Mouse (Mus musculus) neural tube, embryonic 14.5 days (tissue): ENCODE results near the gene Fbp1. TPM values are rescaled to one million over a fixed set of nuclear protein-coding genes. Genes with fewer than 3 reads are reported as not detected.
"Not testable (repeated sequence)": the region's sequence is repeated elsewhere in the genome, so short reads cannot be mapped to it uniquely, and the experiment has no call there.

Experiments used
- ATAC-seq: fragments of 200-750 bp; cut with Nextera tagmentation; 2 replicates; pipeline ENCODE4 v1.8.0; 2017; ENCODE audit warnings: low read depth, mild to moderate bottlenecking, moderate TSS enrichment, moderate library complexity
- H3K27ac ChIP-seq: fragments of 300-500 bp; sonication (generic); 2 replicates; pipeline ENCODE4 v1.5.1; 2014; ENCODE audit warnings: low read depth, mild to moderate bottlenecking, control low read depth, low read length, moderate library complexity, mixed read lengths
- H3K27me3 ChIP-seq: fragments of 300-500 bp; sonication (generic); 2 replicates; pipeline ENCODE4 v1.6.1; 2014; ENCODE audit warnings: low read length; ENCODE audit not compliant: control insufficient read depth, insufficient read depth
- H3K36me3 ChIP-seq: fragments of 300-500 bp; sonication (generic); 2 replicates; pipeline ENCODE4 v1.6.1; 2014; ENCODE audit warnings: low read length, mixed read lengths; ENCODE audit not compliant: control insufficient read depth, insufficient read depth
- H3K4me1 ChIP-seq: fragments of 300-500 bp; sonication (generic); 2 replicates; pipeline ENCODE4 v1.6.1; 2014; ENCODE audit warnings: low read length; ENCODE audit not compliant: control insufficient read depth, insufficient read depth
- H3K4me2 ChIP-seq: fragments of 300-500 bp; sonication (generic); 2 replicates; pipeline ENCODE4 v1.6.1; 2014; ENCODE audit warnings: mild to moderate bottlenecking, low read depth, low read length, control low read depth
- H3K4me3 ChIP-seq: fragments of 300-500 bp; sonication (generic); 2 replicates; pipeline ENCODE4 v1.5.1; 2014; ENCODE audit warnings: low read depth, low read length, control low read depth, mixed read lengths
- H3K9ac ChIP-seq: fragments of 300-500 bp; sonication (generic); replicated peaks from 2 replicates; pipeline ENCODE4 v1.6.1; 2014; ENCODE audit warnings: low read depth, mild to moderate bottlenecking, control low read depth, low read length, mixed read lengths
- H3K9me3 ChIP-seq: fragments of 300-500 bp; sonication (generic); 2 replicates; pipeline ENCODE4 v1.6.1; 2016; ENCODE audit warnings: low read length; ENCODE audit not compliant: control insufficient read depth
- WGBS: fragments of 180-500 bp; shearing (Covaris S2); extraction: QIAGEN DNeasy Blood & Tissue Kit; methylation state at CpG from one replicate; pipeline ENCODE4 v1.1.7; 2014; 5-methylcytosine and 5-hydroxymethylcytosine counted together
- polyA plus RNA-seq: library from polyadenylated mRNA; unstranded; fragments of >200 nt; fragmentation: Nextera tagmentation; extraction: Ambion mirVana; gene quantifications from 2 replicates; pipeline ENCODE4 v1.2.1, GENCODE M21; 2014

Gene Fbp1
- polyA plus RNA-seq, 1 experiment from 2014 or later, result 0.27 TPM

DNA sequence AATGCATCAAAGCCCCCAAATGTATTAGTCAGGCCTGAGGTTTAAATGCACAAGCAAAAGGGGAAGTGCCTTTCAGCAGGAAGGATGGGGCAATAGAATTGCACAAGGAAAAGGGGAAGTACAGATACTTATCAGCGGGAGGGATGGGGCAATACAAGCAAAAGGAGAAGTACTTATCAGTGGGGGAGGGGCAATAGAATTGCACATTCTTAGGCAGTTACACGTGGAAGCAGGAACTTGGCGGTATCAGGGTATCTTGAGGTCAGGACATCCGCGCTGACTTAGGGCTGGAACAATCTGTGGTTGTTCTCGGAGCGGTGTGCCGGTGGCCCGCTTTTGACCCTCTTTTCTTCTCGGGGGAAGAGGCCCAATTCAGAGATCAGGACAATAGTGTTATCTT, 28.8 kb downstream of the Fbp1 start:
- not testable (repeated sequence) for H3K27ac ChIP-seq, ATAC-seq, H3K9me3 ChIP-seq, H3K4me3 ChIP-seq, H3K36me3 ChIP-seq, H3K27me3 ChIP-seq, H3K9ac ChIP-seq, H3K4me1 ChIP-seq, H3K4me2 ChIP-seq
- WGBS, result 87% methylated on average over 10 of the region's 10 CpGs

DNA sequence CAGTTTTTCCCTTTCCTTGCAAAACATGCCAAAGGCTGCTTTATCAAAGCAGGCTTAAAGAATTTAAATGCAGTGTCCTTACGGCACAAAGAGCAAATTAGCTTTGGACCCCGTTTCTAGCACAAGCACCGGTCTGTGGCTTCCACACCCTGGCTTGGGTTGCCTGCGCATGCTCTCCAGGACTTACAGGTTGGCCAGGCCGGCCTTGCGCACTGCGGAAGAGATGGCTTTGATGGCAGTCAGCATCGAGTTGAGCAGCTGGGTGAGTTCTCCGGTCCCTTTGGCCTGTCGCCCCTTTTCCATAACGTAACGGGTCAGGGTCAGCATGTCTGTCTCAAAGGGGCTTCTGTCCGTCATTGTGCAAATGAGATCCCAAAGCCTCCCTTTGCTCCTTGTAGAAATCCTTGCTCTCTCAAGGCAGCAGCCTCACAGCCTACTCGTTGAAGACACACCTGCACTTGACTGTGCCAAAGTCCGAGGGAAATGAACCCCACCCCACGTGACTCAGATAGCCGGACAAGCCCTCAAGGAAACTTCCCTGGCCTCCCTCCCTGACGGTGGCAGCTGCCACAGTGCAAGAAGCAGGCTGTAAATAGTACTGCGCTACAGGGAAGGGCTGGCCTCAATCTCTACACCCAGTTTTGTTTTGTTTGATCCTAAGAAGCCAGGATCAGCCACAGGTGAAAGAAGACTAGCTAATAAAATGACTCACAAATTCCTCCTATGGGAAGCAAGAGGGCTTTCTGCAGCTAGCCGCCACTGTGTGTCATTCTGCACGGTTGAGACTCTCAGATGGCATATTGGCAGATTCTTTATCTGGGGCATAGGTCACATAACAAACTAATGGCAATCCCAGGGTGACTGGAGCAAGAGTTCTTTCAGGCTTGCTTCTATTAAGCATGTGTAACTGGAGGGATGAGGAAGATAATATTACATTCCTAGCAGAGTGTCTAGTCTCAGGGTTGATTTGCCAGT, 29.9 kb downstream of the Fbp1 start, which contains the start of gene Fbp2:
Fbp2 (minus strand) TSS at position 482 of the 975 bp plus-strand sequence.
- Histone ChIP-seq H3K27me3 (no peaks in the 10 kb centered on the region), H3K27ac (no peak within 1 kb of the TSS), H3K4me1 (no peaks in the 10 kb centered on the region), H3K9me3 (no peaks in the 10 kb centered on the region), H3K4me3 (no peak within 1 kb of the TSS), H3K4me2 (no peak within 1 kb of the TSS), H3K9ac (no peak within 1 kb of the TSS), H3K36me3 (no peaks in the 10 kb centered on the region)
- no peak for ATAC-seq
- WGBS, result 73% methylated on average over 21 of the region's 21 CpGs

DNA sequence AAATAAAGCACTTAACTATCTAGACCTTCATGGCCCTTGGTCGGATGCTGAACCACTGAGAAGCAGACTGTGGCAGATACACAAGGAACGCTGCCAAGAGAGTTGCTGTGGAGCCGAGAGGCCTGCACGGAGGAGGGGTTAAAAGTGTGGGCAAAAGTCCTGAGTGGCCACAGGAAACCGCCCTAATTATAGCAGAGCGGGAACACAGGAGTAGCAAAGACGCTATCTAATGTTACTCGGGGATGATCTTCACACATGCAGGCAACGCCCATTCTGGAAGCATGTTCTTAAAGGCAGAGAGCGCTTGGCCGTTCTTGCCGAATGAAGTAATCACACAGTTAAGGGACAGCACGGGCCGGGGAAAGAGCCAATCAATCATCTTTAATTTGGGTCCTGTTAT, 31.2 kb downstream of the Fbp1 start:
- WGBS, result 87% methylated on average over 14 of the region's 14 CpGs
- no peaks in the 10 kb centered on the region for H3K9me3 ChIP-seq
- no peak overlapping the region for H3K27ac ChIP-seq
- no peaks in the 10 kb centered on the region for H3K4me1 ChIP-seq
- H3K36me3 ChIP-seq, result no peaks in the 10 kb centered on the region
- no peak overlapping the region for H3K9ac ChIP-seq
- no peak overlapping the region for H3K4me2 ChIP-seq
- ATAC-seq, result peak; percentile 3; the same call in 1 of the 2 replicates
- H3K4me3 ChIP-seq, result no peak overlapping the region
- no peaks in the 10 kb centered on the region for H3K27me3 ChIP-seq

- peak; percentile 96 for ATAC-seq
- 5% methylated on average over 5 of the region's 5 CpGs for whole genome bisulfite sequencing
- Histone ChIP-seq H3K4me1 (no peaks in the 10 kb centered on the region), H3K9me3 (no peaks in the 10 kb centered on the region), H3K4me3 (peak overlapping the region; percentile 33), H3K36me3 (no peaks in the 10 kb centered on the region), H3K9ac (0 out of 2 replicates have a peak overlapping the region, but pooled peaks have one; percentile 22), H3K27ac (no peak overlapping the region), H3K27me3 (no peaks in the 10 kb centered on the region), H3K4me2 (peak overlapping the region; percentile 64)
These were observed 31.8 kb downstream of the Fbp1 start for GRCm38 (mm10) chr13:62856305-62856675.

DNA sequence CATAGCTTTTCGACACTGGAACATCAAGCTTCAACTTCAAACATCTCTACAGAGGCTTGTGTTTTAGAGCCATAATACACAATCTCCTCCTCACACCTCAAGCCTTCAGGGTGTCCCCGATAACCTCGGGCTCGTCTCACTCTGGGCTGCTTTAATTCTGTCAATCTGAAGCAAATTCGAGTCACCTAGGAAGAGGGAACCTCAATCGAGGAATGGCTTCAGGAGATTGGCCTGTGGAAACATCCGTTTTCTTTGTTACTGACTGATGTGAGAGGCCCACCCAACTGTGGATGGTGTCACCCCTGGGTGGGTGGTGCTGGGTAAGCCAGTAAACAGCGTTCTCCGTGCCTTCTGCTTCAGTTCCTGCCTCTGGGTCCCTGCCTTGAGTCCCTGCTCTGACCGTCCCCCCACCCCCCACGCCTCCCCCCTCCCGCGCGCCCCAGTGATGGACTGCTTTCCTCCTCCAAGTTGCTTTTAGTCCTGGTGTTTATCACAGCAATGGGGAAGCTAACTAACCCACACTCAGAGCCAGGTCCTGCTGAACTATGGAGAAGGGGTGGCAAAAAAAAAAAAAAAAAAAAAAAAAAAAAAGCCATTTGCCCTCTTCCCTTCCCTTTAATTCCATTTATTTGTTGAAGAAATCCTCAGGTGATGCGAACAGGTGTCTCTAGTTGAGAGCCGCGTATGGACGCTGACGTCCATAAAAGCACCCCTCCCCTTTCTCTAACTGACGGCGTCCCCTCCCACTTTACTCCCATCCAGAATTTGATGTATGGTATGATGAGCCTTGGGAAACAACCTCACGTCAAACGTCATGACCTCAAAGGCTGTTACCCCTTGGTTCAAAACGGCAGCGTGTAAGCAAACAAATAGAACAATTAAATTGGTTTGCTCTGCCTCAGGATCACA, 32.4 kb downstream of the Fbp1 start:
- H3K27ac ChIP-seq, result no peak overlapping the region
- ATAC-seq, result peak; percentile 65

GRCm38 (mm10) chr13:62854666-62855065, 33.4 kb downstream of the Fbp1 start:
- no peaks in the 10 kb centered on the region for H3K4me1 ChIP-seq
- H3K27me3 ChIP-seq, result no peaks in the 10 kb centered on the region
- no peaks in the 10 kb centered on the region for H3K9me3 ChIP-seq
- no peak overlapping the region for H3K27ac ChIP-seq
- H3K9ac ChIP-seq, result no peak overlapping the region
- H3K4me3 ChIP-seq, result no peak overlapping the region
- H3K36me3 ChIP-seq, result no peaks in the 10 kb centered on the region
- peak overlapping the region; percentile 9; the same call in 1 of the 2 replicates for H3K4me2 ChIP-seq
- ATAC-seq, result no peak
- 7% methylated on average over 15 of the region's 15 CpGs for WGBS

More for the DNA sequence above, 32.4 kb downstream of the Fbp1 start:
- Histone ChIP-seq H3K9ac (0 out of 2 replicates have a peak overlapping the region, but pooled peaks have one; percentile 22), H3K36me3 (no peaks in the 10 kb centered on the region), H3K27me3 (no peaks in the 10 kb centered on the region), H3K4me3 (peak overlapping the region; percentile 33), H3K4me2 (peak overlapping the region; percentile 64), H3K9me3 (no peaks in the 10 kb centered on the region), H3K4me1 (no peaks in the 10 kb centered on the region)
- WGBS, result 34% methylated on average over 25 of the region's 25 CpGs

GRCm38 (mm10) chr13:62833341-62833740, 54.7 kb downstream of the Fbp1 start:
- Histone ChIP-seq H3K4me1 (no peaks in the 10 kb centered on the region), H3K9me3 (no peaks in the 10 kb centered on the region), H3K36me3 (no peaks in the 10 kb centered on the region), H3K27ac (no peak overlapping the region), H3K27me3 (no peaks in the 10 kb centered on the region), H3K4me2 (no peak overlapping the region), H3K4me3 (no peak overlapping the region), H3K9ac (no peak overlapping the region)
- ATAC-seq, result no peak
- WGBS, result 53% methylated on average over 4 of the region's 4 CpGs

- no peak for ATAC-seq
- Histone ChIP-seq H3K4me1 (no peaks in the 10 kb centered on the region), H3K4me2 (no peak overlapping the region), H3K27me3 (no peaks in the 10 kb centered on the region), H3K36me3 (no peaks in the 10 kb centered on the region), H3K4me3 (no peak overlapping the region), H3K9ac (no peak overlapping the region), H3K27ac (no peak overlapping the region), H3K9me3 (no peaks in the 10 kb centered on the region)
- 90% methylated on average over 2 of the region's 2 CpGs for WGBS
These were observed 55.8 kb downstream of the Fbp1 start for GRCm38 (mm10) chr13:62832239-62832638.
